Mouse (Mus musculus): ENCODE measurements around the gene Gbf1. TPM values are rescaled to one million over a fixed set of nuclear protein-coding genes. Genes with fewer than 3 reads are reported as not detected.

The Gbf1 gene
- polyA plus RNA-seq (2014; fragmentation: Illumina TruSeq; extraction: RNeasy Lipid Tissue Mini Kit (QIAGEN cat#74804); ENCODE audit: low read depth, low replicate concordance): 32.4 TPM

DNA sequence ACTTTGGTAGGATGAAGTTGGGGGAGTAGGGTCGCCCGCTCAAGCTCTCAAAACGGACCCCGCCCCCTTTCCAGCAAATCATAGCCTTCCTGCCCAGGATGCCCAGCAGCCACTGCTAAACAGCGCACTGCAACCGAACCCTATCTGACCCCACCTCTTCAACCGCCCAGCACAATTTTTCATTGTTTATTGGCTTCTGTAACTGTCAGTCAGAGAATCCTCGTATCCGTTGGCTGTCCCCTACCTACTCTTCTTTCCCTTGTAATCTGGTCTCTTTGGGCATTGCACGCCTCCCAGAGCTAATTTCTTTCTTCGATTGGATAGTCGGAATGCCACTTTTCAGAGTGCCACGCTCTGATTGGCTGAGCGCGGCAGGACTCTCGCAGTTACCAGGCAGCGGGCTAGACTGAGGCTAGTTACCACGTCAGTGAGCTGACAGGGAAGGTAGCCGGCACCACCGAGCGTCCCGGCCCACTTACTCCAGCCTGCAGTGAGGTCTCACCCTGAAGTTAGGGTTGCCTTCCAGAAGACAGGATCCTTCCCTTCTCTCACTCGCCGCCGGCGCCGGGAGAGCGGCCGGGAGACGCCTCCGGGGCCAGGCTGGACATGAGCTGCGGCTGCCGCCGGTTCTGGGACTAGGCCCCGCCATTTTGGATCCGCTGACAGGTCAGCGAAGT, at the start of gene Gbf1:
Gene Gbf1 (plus strand): TSS at position 383 of the 677 bp plus-strand sequence.

GRCm38 (mm10) chr19:46131694-46132525, 20.4 kb upstream of the Gbf1 start, which contains the start of gene Elovl3:
Gene Elovl3 (plus strand): TSS chr19:46131897.

DNA sequence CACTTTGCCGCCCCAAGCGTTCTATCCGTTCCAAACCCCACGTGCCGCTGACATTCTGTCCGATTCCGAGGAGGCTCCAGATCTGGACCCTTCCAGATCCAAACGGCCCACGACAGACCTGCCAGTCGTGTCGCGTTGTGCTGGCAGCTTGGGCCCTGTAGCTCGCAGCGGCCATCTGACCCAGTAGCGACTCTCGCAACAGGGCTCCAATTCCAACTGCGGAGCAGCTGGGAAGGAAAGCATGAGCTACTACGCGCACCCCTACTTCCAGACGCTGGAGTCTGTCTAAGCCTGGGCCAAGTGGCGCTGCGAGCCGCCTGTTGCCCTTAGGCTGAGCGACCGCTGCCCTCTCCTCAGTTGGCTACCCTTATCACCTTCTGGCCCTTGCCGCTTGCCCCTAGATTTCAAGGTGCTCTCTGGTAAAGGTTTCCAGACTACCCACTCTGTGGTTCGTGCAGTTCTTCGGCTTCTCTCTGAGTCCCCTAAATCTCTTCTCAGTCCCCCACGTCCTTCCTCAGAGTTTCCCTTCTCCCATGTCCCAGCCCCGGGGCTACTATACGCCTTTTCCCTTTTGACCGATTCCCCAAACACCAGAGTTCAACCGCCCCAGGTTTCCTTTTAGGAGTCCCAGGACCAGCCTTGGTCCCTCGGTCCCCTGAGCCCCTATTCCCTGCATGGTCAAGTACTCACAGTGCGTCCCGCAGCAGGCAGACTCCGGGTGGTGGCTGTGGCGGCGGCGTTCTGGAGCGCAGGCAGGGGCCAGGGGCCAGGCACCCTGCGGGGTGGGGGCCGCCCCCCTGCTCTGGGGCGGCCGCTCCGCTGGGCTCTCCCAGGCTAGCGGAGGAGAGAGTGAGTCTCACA, 4.6 kb upstream of the Gbf1 start, which contains the start of gene Pitx3:
Gene Pitx3 (minus strand): TSS at position 816 of the 861 bp plus-strand sequence.

GRCm38 (mm10) chr19:46304216-46304841, 152.0 kb downstream of the Gbf1 start, which contains the start of gene Nfkb2:
Gene Nfkb2 (plus strand): TSS chr19:46304320.

GRCm38 (mm10) chr19:46326756-46327305, 174.5 kb downstream of the Gbf1 start, which contains the start of gene Psd:
Gene Psd (minus strand): TSS chr19:46327156.

GRCm38 (mm10) chr19:46328081-46329030, 176.0 kb downstream of the Gbf1 start, which contains the start of gene Fbxl15:
Gene Fbxl15 (plus strand): TSS chr19:46328184.

Other genes starting within 250 kb of the Gbf1 start
- gene Armh3, start 154.0 kb upstream of the Gbf1 start, polyA plus RNA-seq (2014; fragmentation: Illumina TruSeq; extraction: RNeasy Lipid Tissue Mini Kit (QIAGEN cat#74804); ENCODE audit: low read depth, low replicate concordance): 14.7 TPM
- gene Hps6, start 149.0 kb upstream of the Gbf1 start, polyA plus RNA-seq (2014; fragmentation: Illumina TruSeq; extraction: RNeasy Lipid Tissue Mini Kit (QIAGEN cat#74804); ENCODE audit: low read depth, low replicate concordance): 4.0 TPM
- 13.9 TPM for gene Pprc1, start 107.6 kb upstream of the Gbf1 start, polyA plus RNA-seq (2014; fragmentation: Illumina TruSeq; extraction: RNeasy Lipid Tissue Mini Kit (QIAGEN cat#74804); ENCODE audit: low read depth, low replicate concordance)
- 73.8 TPM for gene Ldb1, start 107.3 kb upstream of the Gbf1 start, polyA plus RNA-seq (2014; fragmentation: Illumina TruSeq; extraction: RNeasy Lipid Tissue Mini Kit (QIAGEN cat#74804); ENCODE audit: low read depth, low replicate concordance)
- 21.2 TPM for gene Nolc1, start 76.6 kb upstream of the Gbf1 start, polyA plus RNA-seq (2014; fragmentation: Illumina TruSeq; extraction: RNeasy Lipid Tissue Mini Kit (QIAGEN cat#74804); ENCODE audit: low read depth, low replicate concordance)
- gene Elovl3, start 20.6 kb upstream of the Gbf1 start, polyA plus RNA-seq (2014; fragmentation: Illumina TruSeq; extraction: RNeasy Lipid Tissue Mini Kit (QIAGEN cat#74804); ENCODE audit: low read depth, low replicate concordance): 0.55 TPM
- gene Pitx3, start 4.2 kb upstream of the Gbf1 start, polyA plus RNA-seq (2014; fragmentation: Illumina TruSeq; extraction: RNeasy Lipid Tissue Mini Kit (QIAGEN cat#74804); ENCODE audit: low read depth, low replicate concordance): not detected
- 16.1 TPM for gene Nfkb2, start 151.8 kb downstream of the Gbf1 start, polyA plus RNA-seq (2014; fragmentation: Illumina TruSeq; extraction: RNeasy Lipid Tissue Mini Kit (QIAGEN cat#74804); ENCODE audit: low read depth, low replicate concordance)
- gene Psd, start 174.6 kb downstream of the Gbf1 start, polyA plus RNA-seq (2014; fragmentation: Illumina TruSeq; extraction: RNeasy Lipid Tissue Mini Kit (QIAGEN cat#74804); ENCODE audit: low read depth, low replicate concordance): 1.1 TPM
- 4.8 TPM for gene Fbxl15, start 175.7 kb downstream of the Gbf1 start, polyA plus RNA-seq (2014; fragmentation: Illumina TruSeq; extraction: RNeasy Lipid Tissue Mini Kit (QIAGEN cat#74804); ENCODE audit: low read depth, low replicate concordance)
- 100 TPM for gene Cuedc2, start 186.2 kb downstream of the Gbf1 start, polyA plus RNA-seq (2014; fragmentation: Illumina TruSeq; extraction: RNeasy Lipid Tissue Mini Kit (QIAGEN cat#74804); ENCODE audit: low read depth, low replicate concordance)
- gene Mfsd13a, start 188.6 kb downstream of the Gbf1 start, polyA plus RNA-seq (2014; fragmentation: Illumina TruSeq; extraction: RNeasy Lipid Tissue Mini Kit (QIAGEN cat#74804); ENCODE audit: low read depth, low replicate concordance): 2.7 TPM
- 0.89 TPM for gene 2310034G01Rik, start 197.8 kb downstream of the Gbf1 start, polyA plus RNA-seq (2014; fragmentation: Illumina TruSeq; extraction: RNeasy Lipid Tissue Mini Kit (QIAGEN cat#74804); ENCODE audit: low read depth, low replicate concordance)
- 83.6 TPM for gene Actr1a, start 243.2 kb downstream of the Gbf1 start, polyA plus RNA-seq (2014; fragmentation: Illumina TruSeq; extraction: RNeasy Lipid Tissue Mini Kit (QIAGEN cat#74804); ENCODE audit: low read depth, low replicate concordance)
- gene Sufu, start 244.4 kb downstream of the Gbf1 start, polyA plus RNA-seq (2014; fragmentation: Illumina TruSeq; extraction: RNeasy Lipid Tissue Mini Kit (QIAGEN cat#74804); ENCODE audit: low read depth, low replicate concordance): 7.3 TPM